Mouse (Mus musculus) urinary bladder, postnatal 10 days (tissue): ENCODE measurements around the gene Enox1.

Source experiments
- DNase-seq: peaks from one replicate; pipeline ENCODE4 v3.0.0; 2022; ENCODE audit warnings: low spot score

Gene Enox1

GRCm38 (mm10) chr14:77621473-77622264, 465.1 kb downstream of the Enox1 start:
- no peak for DNase-seq

- DNase-seq, result no peak
Measured at GRCm38 (mm10) chr14:77626557-77627507, 470.3 kb downstream of the Enox1 start.

- DNase-seq, result no peak
Measured at GRCm38 (mm10) chr14:77632466-77633171, 476.1 kb downstream of the Enox1 start.

GRCm38 (mm10) chr14:77633172-77633542, 476.6 kb downstream of the Enox1 start:
- DNase-seq, result no peak

GRCm38 (mm10) chr14:77636931-77637330, 480.4 kb downstream of the Enox1 start:
- no peak for DNase-seq

GRCm38 (mm10) chr14:77638148-77638547, 481.6 kb downstream of the Enox1 start:
- DNase-seq, result no peak

GRCm38 (mm10) chr14:77638616-77639015, 482.1 kb downstream of the Enox1 start:
- DNase-seq, result no peak

- DNase-seq, result no peak
Measured at GRCm38 (mm10) chr14:77639586-77639985, 483.0 kb downstream of the Enox1 start.

- DNase-seq, result no peak
Measured at GRCm38 (mm10) chr14:77642314-77642713, 485.8 kb downstream of the Enox1 start.

GRCm38 (mm10) chr14:77646196-77646595, 489.6 kb downstream of the Enox1 start:
- no peak for DNase-seq

- DNase-seq, result no peak
Measured at GRCm38 (mm10) chr14:77647017-77647416, 490.5 kb downstream of the Enox1 start.

- DNase-seq, result no peak
Measured at GRCm38 (mm10) chr14:77648305-77648704, 491.7 kb downstream of the Enox1 start.

- no peak for DNase-seq
Measured at GRCm38 (mm10) chr14:77658739-77659138, 502.2 kb downstream of the Enox1 start.

GRCm38 (mm10) chr14:77662273-77662672, 505.7 kb downstream of the Enox1 start:
- no peak for DNase-seq

- no peak for DNase-seq
Measured at GRCm38 (mm10) chr14:77662994-77663393, 506.4 kb downstream of the Enox1 start.

GRCm38 (mm10) chr14:77668096-77668495, 511.5 kb downstream of the Enox1 start:
- no peak for DNase-seq

GRCm38 (mm10) chr14:77669494-77669893, 512.9 kb downstream of the Enox1 start:
- no peak for DNase-seq

- DNase-seq, result no peak
Measured at GRCm38 (mm10) chr14:77670945-77671344, 514.4 kb downstream of the Enox1 start.

- DNase-seq, result no peak
Measured at GRCm38 (mm10) chr14:77671961-77672360, 515.4 kb downstream of the Enox1 start.

- no peak for DNase-seq
Measured at GRCm38 (mm10) chr14:77673138-77673537, 516.6 kb downstream of the Enox1 start.

- DNase-seq, result no peak
Measured at GRCm38 (mm10) chr14:77677951-77678350, 521.4 kb downstream of the Enox1 start.

- no peak for DNase-seq
Measured at GRCm38 (mm10) chr14:77679877-77680276, 523.3 kb downstream of the Enox1 start.
